34 mouse cellular contexts compared by ENCODE assay signal in the genomic region with DNA sequence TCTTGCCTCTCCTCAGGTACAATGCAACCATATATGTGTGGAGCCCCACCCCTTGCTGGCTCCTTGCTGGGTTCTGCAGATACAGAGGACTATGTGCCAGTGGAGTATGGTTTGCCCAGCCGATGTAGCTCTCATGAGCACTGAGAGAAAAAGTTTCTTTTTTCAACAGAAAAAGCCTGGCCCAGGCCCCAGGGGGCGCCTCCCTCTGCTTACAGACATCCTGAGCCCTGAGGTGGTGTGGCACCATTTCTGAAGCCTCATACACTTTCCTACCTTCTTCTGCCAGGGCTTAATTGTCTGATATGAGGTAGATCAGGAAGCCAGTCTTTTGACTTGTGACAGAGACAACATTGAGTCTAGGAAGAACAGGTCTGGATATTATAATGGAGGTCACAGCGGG. TPM values are rescaled to one million over a fixed set of nuclear protein-coding genes. Genes with fewer than 3 reads are reported as not detected.
"Had no signal": no experiment of that assay in that cellular context is flagged by ENCODE, and none has a peak within 500 bp of the region (broad histone marks: within the 10 kb centered on the region; RNA-seq: fewer than 3 reads in every experiment).

No protein-coding gene starts in this region.

- ATAC-seq: hindbrain, postnatal 0 days had no signal

- H3K9me3 ChIP-seq: heart, embryonic 13.5 days; heart, embryonic 15.5 days; hindbrain, embryonic 13.5 days; hindbrain, embryonic 15.5 days; limb, embryonic 13.5 days; limb, embryonic 15.5 days; liver, embryonic 13.5 days had no signal

- H3K9ac ChIP-seq: heart, embryonic 13.5 days; heart, embryonic 15.5 days; hindbrain, embryonic 13.5 days; hindbrain, embryonic 15.5 days; limb, embryonic 13.5 days; limb, embryonic 15.5 days; liver, embryonic 13.5 days had no signal

- H3K27ac ChIP-seq: heart, adult 2 months; heart, embryonic 13.5 days; heart, embryonic 15.5 days; hindbrain, embryonic 13.5 days; hindbrain, embryonic 15.5 days; hindbrain, postnatal 0 days; limb, embryonic 13.5 days; limb, embryonic 15.5 days; liver, embryonic 13.5 days had no signal

- DNase-seq: gastrocnemius, postnatal 14 days; gastrocnemius, postnatal 36 days; heart, adult 11 months; heart, adult 2 months; heart, postnatal 14 days; heart, postnatal 36 days; kidney, adult 11 months; kidney, adult 2 months; kidney, adult 9 months; kidney, postnatal 14 days; kidney, postnatal 36 days; layer of hippocampus, adult 9-11 months; layer of hippocampus, postnatal 36 days; left cerebral cortex, postnatal 4 days; liver, embryonic 13.5 days had no signal

- H3K4me3 ChIP-seq: heart, adult 2 months; heart, embryonic 13.5 days; heart, embryonic 15.5 days; hindbrain, embryonic 13.5 days; hindbrain, embryonic 15.5 days; limb, embryonic 13.5 days; limb, embryonic 15.5 days; liver, embryonic 13.5 days had no signal

- H3K36me3 ChIP-seq: heart, embryonic 13.5 days; heart, embryonic 15.5 days; hindbrain, embryonic 13.5 days; hindbrain, embryonic 15.5 days; limb, embryonic 13.5 days; limb, embryonic 15.5 days; liver, embryonic 13.5 days had no signal

- H3K4me2 ChIP-seq: heart, embryonic 11.5 days; heart, embryonic 13.5 days; heart, embryonic 15.5 days; hindbrain, embryonic 13.5 days; hindbrain, embryonic 15.5 days; limb, embryonic 13.5 days; limb, embryonic 15.5 days; liver, embryonic 13.5 days had no signal

- H3K4me1 ChIP-seq: hindbrain, embryonic 15.5 days had no signal

RNA-seq across cellular contexts. Expression of gene Pitx1, which starts 16.2 kb away (rescaled TPM):
- total RNA-seq: heart, adult 2 months; heart, postnatal 14 days; heart, postnatal 36 days; hematopoietic stem cell, adult 5-6 weeks; layer of hippocampus, adult 8-10 months; layer of hippocampus, postnatal 14 days; layer of hippocampus, postnatal 36 days; left cerebral cortex, adult 18-20 months; left cerebral cortex, adult 8-10 months; left cerebral cortex, postnatal 10 days; left cerebral cortex, postnatal 25 days; left cerebral cortex, postnatal 4 days; liver, adult 2 months had no signal
- polyA plus RNA-seq: frontal cortex, adult 2 months; gonadal fat pad, adult 2 months; heart, postnatal 0 days; hindbrain, postnatal 0 days; liver, adult 2 months had no signal
